Mouse (Mus musculus) heart, postnatal 0 days (tissue): ENCODE data around the gene Bpi. TPM values are rescaled to one million over a fixed set of nuclear protein-coding genes. Genes with fewer than 3 reads are reported as not detected.

ENCODE experiments used
- ATAC-seq: fragments of 200-750 bp; cut with Nextera tagmentation; 2 replicates; pipeline ENCODE4 v1.8.0; 2017; ENCODE audit warnings: low read depth, moderate number of reproducible peaks, moderate library complexity; ENCODE audit not compliant: insufficient read depth
- DNase-seq: peaks from one replicate; pipeline ENCODE4 v3.0.0-alpha.2; 2016; ENCODE audit warnings: low spot score
- H3K27ac ChIP-seq: fragments of 300-500 bp; sonication (generic); 2 replicates; pipeline ENCODE4 v1.5.1; 2014; ENCODE audit warnings: low read depth, mild to moderate bottlenecking
- H3K27me3 ChIP-seq: fragments of 300-500 bp; sonication (generic); 2 replicates; pipeline ENCODE4 v1.6.1; 2014; ENCODE audit warnings: low read length, mixed read lengths; ENCODE audit not compliant: control insufficient read depth, insufficient read depth
- H3K36me3 ChIP-seq: fragments of 300-500 bp; sonication (generic); replicated peaks from 2 replicates; pipeline ENCODE4 v1.6.1; 2014; ENCODE audit warnings: low read length, mixed read lengths; ENCODE audit not compliant: control insufficient read depth, insufficient read depth
- H3K4me1 ChIP-seq: fragments of 300-500 bp; sonication (generic); 2 replicates; pipeline ENCODE4 v1.6.1; 2014; ENCODE audit warnings: antibody characterized with exemption; ENCODE audit not compliant: control insufficient read depth, insufficient read depth
- H3K4me2 ChIP-seq: fragments of 300-500 bp; sonication (generic); 2 replicates; pipeline ENCODE4 v1.6.1; 2014; ENCODE audit warnings: low read depth, mild to moderate bottlenecking, low read length, moderate library complexity
- H3K4me3 ChIP-seq: fragments of 300-500 bp; sonication (generic); 2 replicates; pipeline ENCODE4 v1.5.1; 2014; ENCODE audit warnings: low read depth, low read length
- H3K9ac ChIP-seq: fragments of 300-500 bp; sonication (generic); replicated peaks from 2 replicates; pipeline ENCODE4 v1.6.1; 2014; ENCODE audit warnings: low read depth, low read length, mixed read lengths
- H3K9me3 ChIP-seq: fragments of 300-500 bp; sonication (generic); replicated peaks from 2 replicates; pipeline ENCODE4 v1.6.1; 2016; ENCODE audit warnings: low read length; ENCODE audit not compliant: control insufficient read depth
- CTCF ChIP-seq: IDR thresholded peaks from 2 replicates; pipeline ENCODE4 v1.5.1; 2016; ENCODE audit warnings: antibody characterized with exemption, control low read depth, low read depth
- EP300 ChIP-seq: IDR thresholded peaks from 2 replicates; pipeline ENCODE4 v1.6.1; 2016; ENCODE audit warnings: antibody characterized with exemption, low read depth
- WGBS: fragments of 180-500 bp; shearing (Covaris S2); extraction: QIAGEN DNeasy Blood & Tissue Kit; methylation state at CpG from one replicate; pipeline ENCODE4 v1.1.7; 2014; 5-methylcytosine and 5-hydroxymethylcytosine counted together
- polyA plus RNA-seq: library from polyadenylated mRNA; unstranded; fragments of >200 nt; fragmentation: Nextera tagmentation; extraction: Ambion mirVana; gene quantifications from 2 replicates; pipeline ENCODE4 v1.2.1, GENCODE M21; 2015
- total RNA-seq: library from RNA; depleted of rRNA; stranded (reverse); fragments of >200 nt; gene quantifications from 2 replicates; pipeline ENCODE4 v1.2.3, GENCODE M21; 2014; ENCODE audit warnings: low replicate concordance; rRNA removed

Gene Bpi
- not detected in 2 replicates for total RNA-seq
- not detected in 2 replicates for polyA plus RNA-seq

- DNase-seq (no peak), ATAC-seq (no peak)
- WGBS, result 60% methylated on average over 18 of the region's 18 CpGs
- no peaks in the 10 kb centered on the region for H3K36me3 ChIP-seq
- no peak for TF ChIP-seq CTCF
- no peak for TF ChIP-seq EP300
- no peaks in the 10 kb centered on the region for H3K9me3 ChIP-seq
- H3K4me2 ChIP-seq, result no peak within 1 kb of the TSS
- no peak within 1 kb of the TSS for H3K27ac ChIP-seq
- H3K27me3 ChIP-seq, result no peaks in the 10 kb centered on the region
- no peak within 1 kb of the TSS for H3K9ac ChIP-seq
- no peak within 1 kb of the TSS for H3K4me3 ChIP-seq
- no peaks in the 10 kb centered on the region for H3K4me1 ChIP-seq
These were observed at the start of gene Bpi for GRCm38 (mm10) chr2:158258005-158258418. Gene Bpi, plus strand, starts transcription at chr2:158258094.

GRCm38 (mm10) chr2:158209776-158210175 lies 48.1 kb upstream of the Bpi start:
- Histone ChIP-seq H3K4me1 (no peaks in the 10 kb centered on the region), H3K36me3 (no peaks in the 10 kb centered on the region), H3K4me2 (no peak overlapping the region), H3K27me3 (no peaks in the 10 kb centered on the region), H3K9ac (no peak overlapping the region), H3K9me3 (no peaks in the 10 kb centered on the region), H3K27ac (no peak overlapping the region), H3K4me3 (no peak overlapping the region)
- WGBS, result 49% methylated on average over 9 of the region's 9 CpGs
- ATAC-seq, result no peak
- no peak for DNase-seq
- no peak for TF ChIP-seq EP300
- TF ChIP-seq CTCF, result no peak

- Histone ChIP-seq H3K27ac (no peak overlapping the region), H3K36me3 (no peaks in the 10 kb centered on the region), H3K4me2 (no peak overlapping the region), H3K9me3 (no peaks in the 10 kb centered on the region), H3K9ac (no peak overlapping the region), H3K4me1 (no peaks in the 10 kb centered on the region), H3K4me3 (no peak overlapping the region), H3K27me3 (no peaks in the 10 kb centered on the region)
- TF ChIP-seq EP300 (no peak), CTCF (no peak)
- 41% methylated on average over 4 of the region's 4 CpGs for WGBS
- ATAC-seq, result no peak
- no peak for DNase-seq
These were observed 47.4 kb upstream of the Bpi start for GRCm38 (mm10) chr2:158210503-158210902.

- H3K4me3 ChIP-seq, result no peak overlapping the region
- no peak overlapping the region for H3K27ac ChIP-seq
- DNase-seq (no peak), ATAC-seq (no peak)
- no peaks in the 10 kb centered on the region for H3K36me3 ChIP-seq
- WGBS, result 35% methylated on average over 10 of the region's 10 CpGs
- H3K4me2 ChIP-seq, result no peak overlapping the region
- H3K9ac ChIP-seq, result no peak overlapping the region
- H3K9me3 ChIP-seq, result no peaks in the 10 kb centered on the region
- no peaks in the 10 kb centered on the region for H3K4me1 ChIP-seq
- no peaks in the 10 kb centered on the region for H3K27me3 ChIP-seq
- TF ChIP-seq CTCF (no peak), EP300 (no peak)
These were observed 46.9 kb upstream of the Bpi start for GRCm38 (mm10) chr2:158210958-158211357.

- ATAC-seq (no peak), DNase-seq (no peak)
- no peaks in the 10 kb centered on the region for H3K36me3 ChIP-seq
- no peak overlapping the region for H3K4me2 ChIP-seq
- 73% methylated on average over 4 of the region's 4 CpGs for WGBS
- no peaks in the 10 kb centered on the region for H3K27me3 ChIP-seq
- no peak overlapping the region for H3K27ac ChIP-seq
- H3K4me1 ChIP-seq, result no peaks in the 10 kb centered on the region
- TF ChIP-seq CTCF, result no peak; the same call in 1 of the 2 replicates
- TF ChIP-seq EP300, result no peak
- no peak overlapping the region for H3K9ac ChIP-seq
- no peak overlapping the region for H3K4me3 ChIP-seq
- H3K9me3 ChIP-seq, result no peaks in the 10 kb centered on the region
These were observed 46.0 kb upstream of the Bpi start for GRCm38 (mm10) chr2:158211764-158212471.
